Mouse (Mus musculus) hematopoietic stem cell, adult 5-6 weeks (primary cell): ENCODE measurements around the gene Ypel4. TPM values are rescaled to one million over a fixed set of nuclear protein-coding genes. Genes with fewer than 3 reads are reported as not detected.

Experiments used
- ATAC-seq, 2 experiments: fragments of 125-278 bp in 1 of 2; replicated peaks in 1 of 2; 2 replicates each; pipeline ENCODE4 v1.8.0; 2016 to 2017; ENCODE audit warnings: inconsistent platforms in 2 of 2, mild to moderate bottlenecking in 2 of 2, moderate number of reproducible peaks in 2 of 2, low read depth in 1 of 2, moderate TSS enrichment in 1 of 2; ENCODE audit not compliant: low FRiP score in 2 of 2, poor library complexity in 2 of 2, severe bottlenecking in 2 of 2, insufficient read depth in 1 of 2, low TSS enrichment in 1 of 2
- total RNA-seq: library from RNA; stranded (forward); fragments of 172-1452, 232-1000 nt; gene quantifications from 2 replicates; pipeline ENCODE4 v1.2.3, GENCODE M21; 2017

The Ypel4 gene
- total RNA-seq, 1 experiment from 2014 or later, result 0.25 TPM

DNA sequence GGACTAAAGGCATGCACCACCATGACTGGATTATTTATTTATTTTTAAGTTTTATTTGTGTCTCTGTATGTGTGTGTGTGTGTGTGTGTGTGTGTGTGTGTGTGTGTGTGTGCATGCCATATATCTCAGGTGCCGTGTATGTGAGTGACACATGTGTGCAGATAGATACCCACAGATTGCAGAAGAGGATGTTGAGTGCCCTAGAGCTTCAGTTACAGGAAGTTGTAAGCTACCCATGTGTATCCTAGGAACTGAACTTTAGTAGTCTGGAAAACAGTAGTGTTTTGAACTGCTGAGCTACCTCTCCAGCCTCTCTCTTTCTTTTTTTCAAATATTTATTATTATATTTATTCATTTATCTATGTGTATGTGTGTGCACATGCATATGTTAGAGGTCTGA lies 49.5 kb downstream of the Ypel4 start:
- ATAC-seq, result peak in 1 of 2 experiments; percentile 72; a peak in 3 of 4 replicates

DNA sequence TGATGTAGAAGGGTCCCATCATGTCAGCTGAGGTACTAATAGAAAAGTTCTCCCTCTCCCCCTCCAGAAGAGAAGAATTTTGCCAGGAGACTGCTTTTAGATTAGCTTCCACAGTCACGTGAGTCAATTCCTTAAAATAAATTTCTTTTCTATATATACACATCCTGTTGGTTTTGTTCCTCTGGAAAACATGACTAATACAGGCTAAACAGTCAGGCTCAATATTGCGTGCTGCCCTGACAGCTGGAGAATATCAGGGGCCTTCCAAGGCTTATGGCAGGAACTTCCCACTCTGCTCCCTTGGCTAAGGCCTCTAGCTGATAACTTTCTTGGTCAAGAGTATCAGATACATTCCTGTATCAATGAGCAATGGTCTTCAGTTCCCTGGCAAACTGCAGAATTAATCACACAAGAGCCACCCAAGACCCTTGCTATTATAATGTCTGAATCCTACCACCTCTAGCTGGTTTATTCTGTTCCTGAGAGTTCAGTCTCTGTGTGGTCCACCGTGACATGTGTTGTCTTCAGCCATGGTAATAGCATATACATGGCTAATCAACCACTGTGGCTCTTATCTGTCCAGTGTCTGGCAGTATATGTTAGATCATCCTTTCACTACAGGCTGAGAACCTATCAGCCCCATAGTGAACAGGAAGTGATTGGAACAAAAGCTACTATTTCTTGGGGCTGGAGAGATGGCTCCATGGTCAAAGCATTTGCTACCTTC lies 50.1 kb downstream of the Ypel4 start:
- ATAC-seq, result no peak

Other genes starting within 250 kb of the Ypel4 start
- gene Ctnnd1, start 83.3 kb upstream of the Ypel4 start, total RNA-seq, result 24.5 and 32.2 TPM in 2 replicates
- gene Btbd18, start 75.0 kb upstream of the Ypel4 start, total RNA-seq, result 0.13 TPM in 1 of 2 replicates, not detected in the other
- gene Selenoh, start 63.3 kb upstream of the Ypel4 start, total RNA-seq, result 81.5 and 84.4 TPM in 2 replicates
- gene Gm28635, start 56.0 kb upstream of the Ypel4 start, total RNA-seq, result not detected in 2 replicates
- gene Med19, start 55.7 kb upstream of the Ypel4 start, total RNA-seq, result 25.0 and 28.6 TPM in 2 replicates
- 48.9 and 55.8 TPM in 2 replicates for gene Tmx2, start 54.9 kb upstream of the Ypel4 start, total RNA-seq
- 30.1 and 33.2 TPM in 2 replicates for gene Zdhhc5, start 18.9 kb upstream of the Ypel4 start, total RNA-seq
- gene Clp1, start 6.7 kb upstream of the Ypel4 start, total RNA-seq, result 37.4 and 38.4 TPM in 2 replicates
- 2.0 TPM in 1 of 2 replicates, not detected in the other for gene Gm19426, start 9.6 kb downstream of the Ypel4 start, total RNA-seq
- 0.63 TPM in 1 of 2 replicates, not detected in the other for gene Serping1, start 41.4 kb downstream of the Ypel4 start, total RNA-seq
- 39.4 and 43.4 TPM in 2 replicates for gene Ube2l6, start 64.8 kb downstream of the Ypel4 start, total RNA-seq
- gene Smtnl1, start 88.6 kb downstream of the Ypel4 start, total RNA-seq, result 1.1 TPM in 2 replicates
- gene Timm10, start 92.9 kb downstream of the Ypel4 start, total RNA-seq, result 20.7 and 27.7 TPM in 2 replicates
- gene Slc43a1, start 104.8 kb downstream of the Ypel4 start, total RNA-seq, result 16.4 and 23.5 TPM in 2 replicates
- not detected in 2 replicates for gene Rtn4rl2, start 152.7 kb downstream of the Ypel4 start, total RNA-seq
- gene Slc43a3, start 202.5 kb downstream of the Ypel4 start, total RNA-seq, result 58.4 and 73.4 TPM in 2 replicates
- gene Prg2, start 246.4 kb downstream of the Ypel4 start, total RNA-seq, result 86.3 and 239 TPM in 2 replicates